Mouse (Mus musculus) CH12F3 (cell line): Measurements from ENCODE around the gene Gm9945.

Experiments used
- in situ Hi-C: fragments of 300-500 bp; cut with MboI; formaldehyde crosslinking; loops from 2 replicates; pipeline ENCODE4 v1.14.3; 2020; ENCODE audit warnings: low sequenced_read_pairs

The Gm9945 gene

DNA sequence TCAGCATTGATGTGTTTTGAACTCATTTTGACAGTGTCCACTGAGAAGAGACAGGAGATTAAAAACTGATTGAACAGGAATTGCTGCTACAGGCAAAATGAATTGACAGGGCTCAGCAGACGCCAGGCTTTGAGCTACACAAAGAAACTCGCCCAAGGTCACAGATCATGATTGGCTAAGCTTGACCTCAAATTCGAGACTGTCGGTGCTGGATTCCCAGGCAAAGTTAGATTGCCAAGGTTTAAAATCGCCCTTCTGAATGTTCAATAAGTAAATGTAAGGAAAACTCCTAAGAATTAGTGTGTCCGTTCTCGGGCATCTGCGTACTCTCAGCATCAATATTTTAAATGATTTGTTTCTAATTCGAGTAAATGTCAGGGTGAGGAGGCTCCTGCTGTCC lies 9.5 kb downstream of the Gm9945 start:
- in situ Hi-C loops: no loop called here

DNA sequence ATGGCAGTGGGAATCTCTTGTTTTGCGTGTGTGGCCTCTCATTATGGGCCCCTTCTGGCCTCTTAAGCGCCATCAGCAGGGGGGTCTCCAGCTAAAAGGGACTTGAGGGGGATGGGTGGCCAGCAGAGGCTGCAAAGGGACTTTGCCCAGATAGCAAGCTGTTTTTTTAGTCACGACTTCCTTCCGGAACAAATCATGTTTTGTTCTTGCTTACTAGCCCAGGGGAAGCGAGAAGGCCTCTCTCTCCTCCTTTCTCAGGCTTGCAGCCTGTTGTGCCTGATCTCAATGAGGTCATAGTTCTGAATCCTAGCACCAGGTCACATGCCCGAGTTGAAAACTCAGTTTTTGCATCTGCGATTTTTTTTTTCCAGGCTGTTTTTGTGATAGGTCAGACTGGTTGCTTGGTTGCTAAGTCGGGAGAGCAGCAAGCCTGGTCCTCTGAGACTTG lies 12.0 kb downstream of the Gm9945 start:
- in situ Hi-C loops: no loop called here

DNA sequence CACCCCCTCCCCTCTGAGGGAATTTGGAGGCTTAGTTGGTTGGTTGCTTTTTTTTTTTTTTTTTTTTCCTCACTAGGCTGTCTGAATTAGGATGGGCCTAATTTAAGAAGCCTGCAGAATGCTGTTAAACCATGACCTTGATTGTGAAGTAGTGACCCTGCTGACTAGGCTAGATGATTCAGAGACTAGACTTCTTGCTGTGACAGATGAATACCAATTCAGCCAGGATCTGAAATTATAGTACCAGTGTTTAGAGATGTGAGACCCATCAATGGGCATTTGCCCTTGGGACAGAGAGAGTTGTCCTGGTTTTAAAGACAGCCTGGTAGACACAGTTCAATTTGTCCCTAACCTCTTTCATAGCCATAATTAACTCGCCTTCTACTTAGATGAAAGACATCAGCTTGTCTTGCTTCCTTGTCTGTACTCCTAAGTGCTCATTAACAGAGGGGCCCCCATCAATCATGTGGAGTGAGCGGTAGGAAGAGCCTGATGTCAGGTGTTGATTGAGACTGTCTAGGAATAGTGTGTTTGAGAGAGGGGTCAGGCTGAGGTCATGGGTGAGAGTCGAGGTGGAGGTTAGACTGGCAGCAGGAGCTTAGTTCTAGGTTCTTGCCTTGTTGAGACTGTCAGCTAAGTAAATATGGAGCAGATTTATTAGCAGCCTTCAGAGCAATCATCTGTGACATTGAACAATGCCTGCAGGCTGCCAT lies 13.4 kb downstream of the Gm9945 start:
- in situ Hi-C loops: no loop called here

DNA sequence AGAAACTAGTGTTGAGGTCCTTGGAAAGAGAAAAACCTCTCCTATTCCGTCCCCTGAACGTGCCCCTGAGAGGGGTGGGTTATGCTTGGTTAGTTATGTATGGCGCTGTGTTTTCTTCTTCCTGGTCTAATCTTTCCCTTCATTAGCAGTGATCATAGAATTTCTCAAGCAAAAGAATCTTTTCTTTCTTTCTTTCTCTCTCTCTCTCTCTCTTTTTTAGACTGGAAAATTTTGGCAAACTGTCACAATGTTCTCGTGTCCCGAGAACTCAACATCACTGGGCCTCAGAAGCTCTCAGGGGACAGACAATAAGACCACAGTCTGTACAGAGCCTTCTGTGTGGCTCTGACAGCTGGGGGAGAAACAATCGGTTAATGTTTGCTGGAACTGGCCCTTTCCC lies 15.5 kb downstream of the Gm9945 start:
- in situ Hi-C loops: no loop called here

DNA sequence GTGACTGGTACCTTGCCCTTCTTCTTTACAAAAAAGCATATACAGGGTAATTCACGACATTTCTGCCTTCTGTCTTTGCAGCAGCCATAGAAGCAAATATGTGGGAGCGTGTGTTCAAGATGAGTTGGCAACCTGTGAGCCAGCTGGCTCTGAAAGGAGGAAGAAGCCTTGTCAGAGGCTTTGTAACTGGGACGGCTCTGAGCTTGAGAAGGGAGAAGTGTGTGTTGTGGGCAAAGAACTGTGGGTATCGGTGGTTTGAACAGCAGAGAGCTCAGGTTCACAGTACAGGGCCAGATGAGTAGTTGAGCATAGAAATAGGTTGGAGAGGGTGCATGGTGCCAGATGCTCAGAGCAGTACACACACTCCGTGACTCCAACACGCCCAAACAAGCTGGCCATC lies 17.0 kb downstream of the Gm9945 start:
- in situ Hi-C loops: no loop called here

DNA sequence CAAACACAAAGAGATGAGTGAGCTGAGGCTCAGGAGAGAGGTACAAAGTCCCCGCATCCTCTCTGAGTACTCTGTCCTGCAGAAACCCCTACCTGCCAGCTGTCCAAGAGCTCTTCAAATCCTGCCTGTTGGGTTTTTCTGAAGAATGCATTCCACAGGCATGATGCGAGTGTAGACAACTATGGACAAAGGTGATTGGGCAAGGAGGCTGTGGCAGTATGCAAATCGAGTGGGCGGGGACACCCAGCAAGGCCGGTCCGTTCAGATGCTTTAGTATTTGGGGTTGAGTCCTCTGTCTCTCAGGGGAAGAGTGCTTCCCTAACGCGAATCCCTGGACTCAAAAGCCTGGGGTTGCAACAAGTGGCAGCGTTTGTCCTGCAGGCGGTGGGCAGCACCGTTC lies 20.6 kb downstream of the Gm9945 start:
- in situ Hi-C loops: no loop called here

DNA sequence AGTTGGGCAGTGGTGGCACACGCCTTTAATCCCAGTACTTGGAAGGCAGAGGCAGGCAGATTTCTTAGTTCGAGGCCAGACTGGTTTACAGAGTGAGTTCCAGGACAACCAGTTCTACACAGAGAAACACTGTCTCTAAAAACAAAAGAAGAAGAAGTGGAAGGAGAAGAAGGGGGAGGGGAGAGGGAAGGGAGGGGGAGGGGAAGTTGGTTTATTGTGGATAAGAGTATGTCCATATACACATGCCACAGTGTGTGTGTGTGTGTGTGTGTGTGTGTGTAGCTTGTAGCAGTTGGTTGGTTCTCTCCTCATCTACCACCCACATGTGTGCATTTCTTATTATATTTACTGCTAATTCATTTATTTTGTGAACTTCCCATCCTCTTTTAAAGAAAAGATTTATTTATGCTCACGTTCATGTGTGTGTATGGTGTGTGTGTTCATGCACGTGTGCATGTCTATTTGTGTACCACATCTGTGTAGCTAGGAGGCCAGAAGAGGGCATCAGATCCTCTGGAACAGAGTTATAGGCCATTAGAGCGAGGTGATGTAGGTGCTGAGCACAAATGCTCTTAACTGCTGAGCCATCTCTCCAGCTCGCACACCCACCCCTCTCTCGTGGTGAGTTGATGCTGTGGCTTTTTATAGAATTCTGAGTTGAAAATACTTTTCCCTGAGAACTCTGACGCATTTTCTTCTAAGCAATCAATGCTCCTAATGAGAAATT lies 22.2 kb downstream of the Gm9945 start:
- in situ Hi-C loops: no loop called here

DNA sequence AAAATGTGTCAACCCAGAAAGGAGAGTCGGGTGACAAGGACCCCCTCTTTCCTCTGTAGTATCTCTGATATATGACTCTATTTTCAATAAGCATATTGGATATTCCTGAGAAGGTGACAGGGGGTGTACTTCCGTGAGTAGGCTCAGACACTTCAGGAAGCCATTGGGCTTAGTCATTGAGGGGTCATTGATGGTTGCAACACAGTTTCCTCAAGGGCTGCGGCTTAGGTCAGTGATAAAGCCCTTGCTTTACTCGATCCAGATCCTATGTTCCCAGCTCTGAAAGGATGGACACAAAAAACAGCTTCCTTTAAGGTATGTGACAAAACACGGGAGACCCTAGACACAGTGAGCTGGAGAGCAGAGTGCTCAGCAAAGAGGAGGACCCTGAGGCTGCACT lies 23.8 kb downstream of the Gm9945 start:
- in situ Hi-C loops: no loop called here

DNA sequence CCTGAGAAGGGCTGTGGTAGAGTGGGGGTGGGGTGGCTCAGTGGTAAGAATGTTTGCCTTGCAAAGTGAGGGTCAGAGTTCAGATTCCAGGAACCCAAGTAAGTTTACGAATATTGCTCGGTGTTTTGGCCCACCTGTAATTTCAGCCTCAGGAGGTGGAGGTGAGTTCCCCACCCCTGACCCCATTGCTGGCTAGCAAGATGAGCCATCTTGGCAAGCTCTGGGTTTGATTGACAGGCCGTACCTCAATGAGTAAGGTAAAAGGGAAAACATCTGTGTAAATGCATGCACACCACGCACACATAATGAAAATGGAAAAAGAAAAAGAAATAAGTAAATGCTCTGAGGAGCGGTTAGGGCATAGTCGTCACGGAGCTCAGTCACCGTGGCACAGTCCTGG lies 24.4 kb downstream of the Gm9945 start:
- in situ Hi-C loops: no loop called here

DNA sequence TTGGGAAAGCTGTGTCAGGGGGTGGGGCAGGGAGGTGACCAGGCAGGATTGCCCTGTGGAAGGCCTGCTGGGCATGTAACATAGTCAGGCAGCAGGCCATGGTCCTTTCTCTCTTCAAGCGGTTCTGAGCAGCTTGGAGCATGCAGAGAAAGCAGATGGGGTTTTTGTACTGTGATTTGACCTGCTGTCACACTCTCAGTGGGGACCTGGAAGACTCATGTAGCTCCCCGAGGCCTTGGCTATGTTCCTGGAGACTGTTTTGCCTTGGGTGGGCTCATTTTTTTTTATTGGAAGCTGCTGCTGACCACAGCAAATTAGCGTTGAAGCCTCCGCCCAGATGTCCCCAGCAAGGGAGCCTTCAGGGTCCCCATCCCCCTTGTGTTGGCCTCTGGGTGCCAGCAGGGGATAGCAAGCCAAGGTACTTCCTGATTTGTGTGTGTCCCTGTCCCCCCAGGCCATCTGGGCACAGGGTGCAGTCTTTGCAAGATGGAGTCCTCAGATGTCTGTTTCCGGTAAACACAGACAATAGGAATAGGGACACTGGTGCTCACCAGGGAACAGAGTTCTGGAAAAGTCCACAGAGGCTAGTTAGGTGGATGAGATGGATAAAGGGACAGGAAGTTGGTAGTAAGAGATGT lies 25.2 kb downstream of the Gm9945 start:
- in situ Hi-C loops: no loop called here

DNA sequence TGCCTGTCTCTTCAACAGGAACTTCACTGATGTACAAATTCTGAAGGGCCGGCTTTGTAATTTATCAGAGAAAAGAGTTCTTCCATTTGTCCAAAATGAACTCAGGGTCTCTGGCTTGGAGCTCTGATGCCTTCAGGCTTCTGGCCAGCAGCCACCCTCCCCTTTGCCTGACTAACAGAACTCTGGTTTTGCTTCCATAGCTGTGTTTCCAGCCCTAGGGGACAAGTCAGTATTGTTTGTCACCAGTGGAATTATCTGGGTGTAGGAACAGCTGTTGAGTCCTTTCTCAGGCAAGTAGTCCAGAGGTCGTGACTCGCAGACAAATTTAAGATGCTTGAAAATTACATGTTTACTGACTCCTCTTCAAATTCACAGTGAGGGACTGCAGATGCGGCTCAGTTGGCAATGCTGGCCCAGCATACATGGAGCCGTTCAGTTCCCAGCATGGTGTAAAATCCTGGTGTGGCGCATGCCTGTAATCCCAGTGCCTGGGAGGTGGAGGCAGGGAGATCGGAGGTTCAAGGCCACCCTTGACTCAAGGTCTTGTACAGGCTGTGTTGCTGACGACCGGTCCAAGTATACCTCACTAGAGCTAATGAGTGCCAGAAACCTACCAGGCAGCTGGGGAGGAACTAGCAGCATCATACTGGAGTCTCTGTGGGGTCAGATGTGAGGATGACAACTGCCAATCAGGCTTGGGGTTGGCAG lies 27.3 kb downstream of the Gm9945 start:
- in situ Hi-C loops: no loop called here

DNA sequence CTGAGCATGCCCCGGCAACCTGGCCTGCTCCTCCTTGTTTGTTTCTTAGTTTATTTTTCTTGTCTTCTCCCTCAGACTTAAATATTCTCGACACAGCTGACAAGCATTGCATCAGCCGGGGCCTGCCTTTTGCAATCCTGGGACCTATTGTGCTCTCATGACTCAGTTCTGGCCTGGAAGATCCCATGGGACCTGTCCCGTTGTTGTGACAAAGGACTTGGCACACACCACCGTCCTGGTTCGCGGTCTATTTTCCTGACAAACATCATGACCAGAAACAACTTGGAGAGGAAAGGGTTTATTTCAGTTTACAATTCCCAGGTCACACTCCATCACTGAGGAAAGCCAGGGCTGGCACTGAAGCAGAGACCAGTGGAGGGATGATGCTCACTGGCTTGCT lies 28.2 kb downstream of the Gm9945 start:
- in situ Hi-C loops: no loop called here

DNA sequence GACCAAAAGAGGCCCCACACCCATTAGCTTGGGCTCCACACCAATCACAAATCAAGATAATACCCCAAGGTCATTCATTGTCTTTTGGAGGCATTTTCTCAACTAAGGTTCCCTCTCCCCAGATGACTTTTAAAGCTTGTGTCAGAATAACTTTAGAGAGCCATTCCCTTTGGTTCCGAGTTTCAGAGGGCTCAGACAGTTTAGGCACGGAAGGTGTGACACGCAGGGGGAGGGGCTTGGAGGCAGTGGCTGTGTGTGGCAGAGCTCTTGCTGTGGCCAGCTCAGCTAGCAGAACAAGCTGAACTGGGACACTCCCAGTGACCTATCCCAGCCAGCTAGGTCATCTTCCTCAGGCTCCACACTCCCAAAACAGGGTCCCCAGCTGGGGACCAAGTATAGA lies 28.6 kb downstream of the Gm9945 start:
- in situ Hi-C loops: no loop called here

DNA sequence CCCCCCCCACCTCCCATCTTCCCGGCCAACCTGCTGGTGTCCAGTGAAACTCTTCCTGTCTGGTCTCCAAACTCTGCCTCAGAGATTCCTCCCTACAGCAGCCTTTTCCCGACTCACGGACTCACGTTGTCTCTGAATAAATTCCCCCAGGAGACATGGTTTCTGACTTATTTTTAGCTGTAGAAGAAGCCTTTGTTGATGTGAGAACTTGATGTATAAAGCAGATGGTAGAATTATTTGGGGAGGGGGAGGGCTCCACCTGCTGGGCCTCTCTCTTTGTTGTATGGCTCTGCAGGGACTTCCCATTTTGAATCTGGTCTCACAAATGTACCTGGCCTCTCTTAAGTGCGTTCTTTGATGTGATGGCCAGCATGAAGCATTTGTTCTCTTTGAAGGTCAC lies 30.4 kb downstream of the Gm9945 start:
- in situ Hi-C loops: no loop called here

DNA sequence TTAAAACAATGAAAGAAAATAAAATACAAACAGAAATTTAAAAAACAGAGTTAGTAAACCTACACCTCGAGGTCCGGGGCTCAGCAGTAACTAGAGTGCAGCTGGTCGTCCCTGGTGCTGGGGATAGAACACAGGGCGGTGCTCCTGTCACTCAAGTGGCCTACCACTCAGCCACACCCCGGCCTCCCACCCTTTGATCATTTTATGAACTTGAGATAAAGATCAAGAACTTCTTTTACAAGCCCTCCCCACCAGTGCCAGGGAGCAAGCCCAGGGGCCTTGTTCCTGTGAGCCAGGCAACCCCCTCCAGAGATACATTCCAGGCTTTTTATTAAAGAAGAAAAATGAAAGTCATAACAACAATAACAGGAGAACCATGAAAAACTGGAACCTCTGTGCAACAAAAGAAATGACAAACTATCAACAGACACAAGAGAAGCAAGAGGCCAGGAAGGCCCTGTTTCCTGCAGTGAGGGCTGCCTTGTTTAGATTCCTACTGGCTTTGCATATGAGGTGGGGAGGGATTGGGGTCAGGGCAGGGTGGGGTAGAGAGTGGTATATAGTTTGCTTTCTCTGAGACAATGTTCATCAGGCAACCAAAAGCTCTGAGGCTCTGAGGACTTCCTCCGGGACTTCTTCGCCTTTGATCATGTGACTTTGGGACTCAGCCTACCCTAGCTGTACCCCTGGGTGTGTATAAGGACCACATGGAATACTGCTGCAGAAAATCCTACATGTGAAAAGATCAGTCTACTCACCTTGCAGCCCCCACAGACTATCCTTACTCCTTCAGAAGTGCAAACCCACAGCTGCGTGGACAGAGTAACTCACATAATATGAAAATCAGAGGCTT lies 37.0 kb downstream of the Gm9945 start:
- in situ Hi-C loops: no loop called here

DNA sequence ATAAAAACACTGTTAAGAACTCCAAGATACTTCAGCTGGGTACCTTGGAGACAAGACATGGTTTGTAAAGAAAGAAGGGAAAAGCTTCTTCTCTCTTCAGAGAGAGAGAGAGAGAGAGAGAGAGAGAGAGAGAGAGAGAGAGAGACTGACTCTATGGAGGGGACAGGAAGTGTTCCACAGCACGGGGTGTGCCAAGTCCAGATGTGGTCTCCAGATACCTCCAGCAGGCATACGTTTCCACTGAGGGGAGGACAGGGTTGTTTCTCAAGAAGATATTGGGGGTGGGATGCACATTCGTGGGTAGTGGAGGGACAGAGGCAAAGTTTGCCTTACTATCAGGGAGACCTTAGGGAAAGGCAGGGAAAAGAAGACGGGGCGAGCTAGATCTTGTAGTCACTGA lies 38.8 kb downstream of the Gm9945 start:
- in situ Hi-C loops: no loop called here

DNA sequence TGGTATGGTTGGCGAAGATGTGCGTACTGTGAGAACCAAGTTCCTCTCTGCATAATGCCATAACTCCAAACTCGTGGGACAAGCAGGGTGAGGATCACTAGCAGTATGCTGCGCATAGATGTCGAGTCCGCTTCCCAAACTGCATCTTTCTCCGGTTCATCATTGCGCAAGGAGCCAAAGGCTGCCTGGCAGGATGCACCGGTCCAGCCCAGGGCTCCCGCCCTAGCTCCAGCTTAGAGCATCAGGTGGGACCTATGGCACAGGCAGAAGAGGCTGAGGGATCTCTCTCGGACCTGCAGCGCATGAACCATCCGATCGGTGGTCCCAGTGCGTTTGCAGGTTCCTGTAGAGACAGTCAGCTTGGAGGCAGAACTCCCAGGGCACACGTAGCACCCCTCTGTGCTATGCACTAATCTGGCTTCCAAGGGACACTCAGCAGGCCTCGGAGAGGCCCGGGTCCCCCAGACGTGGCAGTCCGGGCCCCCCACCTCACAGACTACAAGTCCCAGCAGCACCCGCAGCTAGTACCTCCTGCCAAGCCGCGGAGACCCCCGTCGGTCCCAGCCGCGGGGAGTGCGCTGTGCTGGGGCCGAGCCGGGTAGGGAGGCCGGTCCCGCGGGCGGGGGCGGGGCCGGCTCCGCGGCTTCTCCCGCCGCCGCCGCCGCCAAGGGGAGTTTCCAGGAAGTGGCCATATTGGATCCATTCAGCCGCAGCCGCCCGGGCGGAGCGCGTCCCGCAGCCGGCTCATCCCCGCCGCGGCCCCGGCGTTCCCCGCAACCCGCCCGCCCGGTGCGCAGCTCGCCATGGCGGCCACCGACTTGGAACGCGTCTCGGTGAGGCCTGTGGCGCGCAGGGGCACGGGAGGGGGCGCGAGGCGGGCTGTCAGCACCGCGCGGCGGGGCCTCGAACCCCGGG lies 39.5 kb downstream of the Gm9945 start, which contains the start of gene Sept8:
TSS of gene Sept8 (plus strand) at position 51 of the 915 bp plus-strand sequence.
- in situ Hi-C loops: no loop called here

DNA sequence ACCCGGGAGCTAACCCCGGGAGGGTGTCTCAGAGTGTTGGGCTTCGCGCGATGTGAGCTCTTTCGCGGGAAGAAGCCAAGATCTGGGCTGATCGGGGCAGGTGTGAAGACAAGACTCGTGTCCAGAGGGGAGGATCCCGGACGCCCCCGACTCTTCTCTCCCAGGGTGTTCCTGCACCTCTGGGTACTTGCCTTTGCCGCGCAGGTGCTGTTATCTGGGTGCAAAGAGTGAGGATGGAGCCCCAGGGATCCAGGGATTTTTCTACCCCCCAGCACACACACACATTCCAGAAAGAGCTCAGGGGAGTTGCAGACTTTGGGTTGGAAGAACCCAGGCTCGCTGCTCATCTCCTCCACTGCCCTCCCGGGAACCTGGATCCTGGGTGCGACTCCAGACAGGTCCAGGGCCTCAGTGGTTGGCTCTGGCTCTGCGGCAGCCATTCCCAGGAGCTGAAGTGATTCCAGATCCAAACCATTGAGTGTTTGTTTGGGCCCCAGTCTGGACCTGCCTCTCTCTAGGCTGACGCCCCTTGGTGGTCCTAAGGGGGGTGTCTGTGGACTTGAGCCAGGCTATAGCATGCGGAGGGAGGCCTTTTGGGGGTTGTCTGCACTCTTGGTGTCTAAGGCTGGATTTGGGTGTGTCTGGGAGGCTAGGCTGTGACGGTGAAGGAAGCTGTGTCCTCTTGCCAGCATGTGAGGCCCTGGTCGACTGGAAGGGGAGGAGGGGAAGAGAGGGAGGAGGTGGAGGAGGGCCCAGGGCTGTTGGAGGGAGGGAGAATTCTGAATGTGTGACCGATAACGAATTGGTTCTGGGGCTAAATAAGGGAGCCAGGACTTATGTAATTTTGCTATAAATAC lies 40.4 kb downstream of the Gm9945 start:
- in situ Hi-C loops: no loop called here
